Mouse (Mus musculus): Measurements from ENCODE around the gene Ccn2.
A peak's percentile ranks its signal among the peaks of the same experiment; 100 is the strongest.

The Ccn2 gene

DNA sequence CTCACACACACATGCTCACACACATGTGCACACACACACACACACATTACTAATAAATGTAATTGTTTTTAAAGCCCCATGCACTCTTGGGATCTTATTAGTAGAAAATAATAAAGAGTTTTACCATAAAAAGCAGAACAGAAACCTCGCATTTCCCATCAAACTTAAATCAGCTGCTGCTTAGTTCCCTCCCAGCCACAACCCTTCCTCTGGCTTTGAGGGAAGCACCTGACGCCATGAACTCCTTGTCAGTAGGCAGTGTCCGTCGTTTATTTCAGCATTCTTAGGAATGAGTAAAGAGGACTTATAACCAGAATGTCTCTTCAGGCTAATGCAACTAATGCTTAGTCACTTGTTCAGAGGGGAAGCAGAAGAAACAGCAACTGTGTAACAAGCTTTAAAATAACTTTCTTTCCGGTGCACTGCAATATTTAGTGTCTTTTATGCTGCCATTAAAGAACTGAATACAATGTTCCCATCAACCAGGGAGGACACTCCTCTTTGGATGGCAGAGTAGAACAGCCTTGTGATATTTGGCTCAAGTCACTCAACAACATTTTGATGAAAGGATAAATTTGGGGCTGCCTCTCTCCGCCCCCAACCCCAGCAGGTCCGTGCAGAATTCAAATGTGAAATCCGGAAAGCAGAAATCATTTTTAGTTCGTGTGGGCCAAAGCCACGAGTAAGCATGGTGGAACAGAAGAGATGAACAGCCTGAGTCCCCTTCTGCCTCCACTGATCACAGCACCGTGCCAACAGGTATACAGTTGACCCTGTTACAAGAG, 47.7 kb downstream of the Ccn2 start:
- DNase-seq = peak; percentile 29

DNA sequence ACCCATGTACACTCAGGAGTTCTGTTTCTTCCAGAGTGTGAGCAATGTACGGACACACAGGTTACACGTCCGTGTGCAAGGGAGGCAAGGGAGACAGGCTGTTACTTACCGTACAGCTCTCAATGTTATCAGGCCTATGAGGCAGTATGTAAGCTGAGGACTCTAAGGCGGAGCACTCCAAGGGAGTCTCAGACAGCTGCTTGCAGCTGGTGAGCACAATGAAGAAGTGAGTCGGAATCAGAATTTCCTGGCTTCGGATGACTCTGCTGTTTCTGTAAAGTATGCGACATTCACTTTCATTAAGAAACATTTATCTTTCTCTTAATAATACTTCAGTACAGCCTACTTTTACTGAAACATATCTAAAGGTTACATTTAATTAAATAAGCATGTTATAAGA, 49.9 kb downstream of the Ccn2 start:
- DNase-seq = peak; percentile 60

Data from lung, postnatal 36 days (tissue).